In genomic region chr8:128489351-128489750, GRCm38 (mm10) we compare ENCODE assay signal across 18 mouse cellular contexts.
DNase-seq lines count a peak whose midpoint lies in the region; ATAC-seq and TF ChIP-seq lines count a peak whose summit lies in the region.
"Had no signal": no experiment of that assay in that cellular context is flagged by ENCODE, and none has a peak within 500 bp of the region (broad histone marks: within the 10 kb centered on the region; RNA-seq: fewer than 3 reads in every experiment).

No protein-coding gene starts in this region.

- 94% methylated on average over 1 of the region's 1 CpGs for WGBS in heart, postnatal 0 days
- 77% methylated on average over 1 of the region's 1 CpGs for WGBS in lung, embryonic 16.5 days
- 98% methylated on average over 1 of the region's 1 CpGs for WGBS in limb, embryonic 10.5 days

- peak overlapping the region; percentile 5; the same call in 1 of the 2 replicates for H3K27ac ChIP-seq in heart, postnatal 0 days (ENCODE audit: low read depth)
- H3K27ac ChIP-seq in lung, embryonic 16.5 days (ENCODE audit: low read length) = 0 out of 2 replicates have a peak overlapping the region, but pooled peaks have one; percentile 47
- H3K27ac ChIP-seq in limb, embryonic 10.5 days = peak overlapping the region; percentile 68; the same call in 1 of the 2 replicates
- H3K27ac ChIP-seq: embryonic facial prominence, embryonic 10.5 days; hindbrain, embryonic 15.5 days; stomach, postnatal 0 days had no signal

- no peak for TF ChIP-seq EP300 in heart, postnatal 0 days (IDR thresholded peaks at IDR 0.05; ENCODE audit: low read depth)

- TF ChIP-seq CTCF in heart, postnatal 0 days (IDR thresholded peaks at IDR 0.05; ENCODE audit: low read depth) = no peak

- H3K27me3 ChIP-seq in heart, postnatal 0 days (ENCODE audit: control insufficient read depth, insufficient read depth, low read length) = no peaks in the 10 kb centered on the region
- no peaks in the 10 kb centered on the region for H3K27me3 ChIP-seq in lung, embryonic 16.5 days (ENCODE audit: control insufficient read depth, insufficient read depth, low read depth, low read length)
- no peaks in the 10 kb centered on the region for H3K27me3 ChIP-seq in limb, embryonic 10.5 days (ENCODE audit: low read depth, poor library complexity, severe bottlenecking)
- H3K27me3 ChIP-seq: hindbrain, embryonic 15.5 days had no signal

- H3K9me3 ChIP-seq in heart, postnatal 0 days (replicated peaks; ENCODE audit: control insufficient read depth, low read length) = no peaks in the 10 kb centered on the region
- no peaks in the 10 kb centered on the region for H3K9me3 ChIP-seq in lung, embryonic 16.5 days (ENCODE audit: control insufficient read depth, low read length)
- no peaks in the 10 kb centered on the region for H3K9me3 ChIP-seq in limb, embryonic 10.5 days (replicated peaks)
- H3K9me3 ChIP-seq: embryonic facial prominence, embryonic 10.5 days; hindbrain, embryonic 15.5 days had no signal

- ATAC-seq in heart, postnatal 0 days (ENCODE audit: insufficient read depth, low read depth) = no peak
- no peak for ATAC-seq in lung, embryonic 16.5 days (ENCODE audit: low read depth)
- no peak for ATAC-seq in megakaryocyte-erythroid progenitor cell, adult 5-6 weeks (replicated peaks; ENCODE audit: low FRiP score, low TSS enrichment, poor library complexity, severe bottlenecking)
- ATAC-seq: forebrain, embryonic 16.5 days had no signal

- DNase-seq in heart, postnatal 0 days (ENCODE audit: low spot score) = no peak
- no peak for DNase-seq in heart, postnatal 10 days
- no peak for DNase-seq in lung, postnatal 36 days
- DNase-seq in limb, embryonic 10.5 days (ENCODE audit: low spot score) = no peak
- DNase-seq in yolk sac, embryonic 10.5 days (ENCODE audit: low spot score) = peak; percentile 24
- DNase-seq: adrenal gland, postnatal 25 days; cerebellum, adult 9-11 months; gastrocnemius, postnatal 14 days; kidney, postnatal 14 days; lung, adult 18-20 months; thymus, postnatal 25 days had no signal

- H3K36me3 ChIP-seq in heart, postnatal 0 days (replicated peaks; ENCODE audit: control insufficient read depth, insufficient read depth, low read length) = peaks cover 80% of the 10 kb centered on the region
- H3K36me3 ChIP-seq in lung, embryonic 16.5 days (ENCODE audit: control insufficient read depth, insufficient read depth, low read length) = peaks cover 9% of the 10 kb centered on the region
- H3K36me3 ChIP-seq in limb, embryonic 10.5 days = peaks cover 28% of the 10 kb centered on the region
- H3K36me3 ChIP-seq: hindbrain, embryonic 15.5 days had no signal

- no peak overlapping the region for H3K4me3 ChIP-seq in heart, postnatal 0 days (ENCODE audit: low read depth, low read length)
- H3K4me3 ChIP-seq in lung, embryonic 16.5 days (ENCODE audit: low read length) = no peak overlapping the region
- no peak overlapping the region for H3K4me3 ChIP-seq in limb, embryonic 10.5 days
- H3K4me3 ChIP-seq: embryonic facial prominence, embryonic 10.5 days; erythroblast, embryonic 14.5 days; hindbrain, embryonic 15.5 days had no signal

- intact Hi-C loops in heart, postnatal 10 days (cut with DNase I) = no loop called here

- H3K4me2 ChIP-seq in heart, postnatal 0 days (ENCODE audit: low read depth, low read length) = no peak overlapping the region
- no peak overlapping the region for H3K4me2 ChIP-seq in lung, embryonic 16.5 days (ENCODE audit: low read depth, low read length)
- H3K4me2 ChIP-seq: hindbrain, embryonic 15.5 days had no signal

- H3K9ac ChIP-seq in heart, postnatal 0 days (replicated peaks; ENCODE audit: low read depth, low read length) = no peak overlapping the region
- H3K9ac ChIP-seq in lung, embryonic 16.5 days (ENCODE audit: low read length) = no peak overlapping the region
- H3K9ac ChIP-seq: hindbrain, embryonic 15.5 days had no signal

- peaks cover 5% of the 10 kb centered on the region for H3K4me1 ChIP-seq in heart, postnatal 0 days (ENCODE audit: control insufficient read depth, insufficient read depth)
- H3K4me1 ChIP-seq in lung, embryonic 16.5 days (replicated peaks; ENCODE audit: control insufficient read depth, insufficient read depth, low read length) = peaks cover 19% of the 10 kb centered on the region
- peaks cover 58% of the 10 kb centered on the region for H3K4me1 ChIP-seq in limb, embryonic 10.5 days

Comparison
In these comparisons a context has a peak if more than half of its experiments do, and no peak if none do; other contexts are left out.
1. H3K27ac ChIP-seq: peak in every context shown above with its lines; median percentile 68 in limb, embryonic 10.5 days; 47 in lung, embryonic 16.5 days; 5 in heart, postnatal 0 days.